Mouse (Mus musculus): ENCODE data around the gene Nradd.

The Nradd gene

GRCm38 (mm10) chr9:110624361-110625166 is at the start of gene Nradd:
Gene Nradd, minus strand, starts transcription at chr9:110624452.
- peak in 1 of 2 experiments; percentile 81 for DNase-seq (ENCODE audit: low spot score in 2 of 2)

GRCm38 (mm10) chr9:110673107-110673752 is 49.0 kb upstream of the Nradd start:
- DNase-seq (ENCODE audit: low spot score in 2 of 2) = no peak

DNA sequence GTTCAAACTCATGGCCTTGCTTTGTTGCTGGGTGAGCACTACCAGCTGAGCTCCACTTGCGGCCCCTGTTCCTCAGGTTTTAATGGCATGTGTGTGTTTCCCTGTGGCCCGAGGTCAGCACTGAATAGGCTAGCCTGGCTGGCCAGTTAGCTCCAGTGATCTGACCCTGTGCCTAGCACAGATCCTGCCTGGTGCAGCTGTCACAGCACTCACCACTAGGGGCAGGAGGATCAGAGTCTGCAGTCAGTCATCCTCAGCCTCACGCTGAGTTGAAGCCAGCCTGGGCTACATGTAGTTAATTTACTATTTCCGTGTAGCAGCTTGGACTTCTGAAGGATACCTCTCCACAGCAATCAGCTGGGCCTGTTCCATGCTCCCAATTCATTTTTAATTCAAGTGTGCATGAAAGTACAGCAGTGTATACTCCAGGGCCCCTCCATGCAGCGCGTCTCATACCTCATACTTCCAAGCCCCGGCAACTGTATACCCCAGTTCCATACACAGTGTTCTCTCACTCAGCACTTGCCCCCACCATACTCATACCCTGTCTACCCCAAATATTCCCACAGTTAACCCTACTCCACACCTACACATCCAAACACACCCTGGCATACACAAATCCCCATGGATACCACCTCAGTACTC is 48.3 kb upstream of the Nradd start:
- peak in 1 of 2 experiments; percentile 64 for DNase-seq (ENCODE audit: low spot score in 2 of 2)

DNA sequence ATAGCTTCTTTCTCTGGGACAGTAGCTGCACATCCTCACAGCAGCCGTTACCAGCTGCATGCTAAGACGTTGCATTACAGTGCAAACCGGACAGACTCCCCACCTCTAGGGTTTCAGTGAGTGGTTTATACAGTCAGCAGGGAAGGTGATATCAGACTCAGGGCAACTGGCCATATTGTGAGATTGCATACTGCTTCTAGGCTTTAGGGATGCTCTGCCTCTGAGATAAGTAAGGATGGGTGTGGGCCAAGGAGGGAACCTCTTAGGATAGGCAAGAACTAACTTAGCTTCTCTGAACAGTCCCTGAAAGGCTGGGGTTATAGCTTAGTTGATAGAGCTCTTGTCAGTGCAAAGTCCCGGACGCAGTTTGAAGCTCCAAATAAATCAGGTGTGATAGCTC is 45.5 kb upstream of the Nradd start:
- no peak for DNase-seq (ENCODE audit: low spot score in 2 of 2)

DNA sequence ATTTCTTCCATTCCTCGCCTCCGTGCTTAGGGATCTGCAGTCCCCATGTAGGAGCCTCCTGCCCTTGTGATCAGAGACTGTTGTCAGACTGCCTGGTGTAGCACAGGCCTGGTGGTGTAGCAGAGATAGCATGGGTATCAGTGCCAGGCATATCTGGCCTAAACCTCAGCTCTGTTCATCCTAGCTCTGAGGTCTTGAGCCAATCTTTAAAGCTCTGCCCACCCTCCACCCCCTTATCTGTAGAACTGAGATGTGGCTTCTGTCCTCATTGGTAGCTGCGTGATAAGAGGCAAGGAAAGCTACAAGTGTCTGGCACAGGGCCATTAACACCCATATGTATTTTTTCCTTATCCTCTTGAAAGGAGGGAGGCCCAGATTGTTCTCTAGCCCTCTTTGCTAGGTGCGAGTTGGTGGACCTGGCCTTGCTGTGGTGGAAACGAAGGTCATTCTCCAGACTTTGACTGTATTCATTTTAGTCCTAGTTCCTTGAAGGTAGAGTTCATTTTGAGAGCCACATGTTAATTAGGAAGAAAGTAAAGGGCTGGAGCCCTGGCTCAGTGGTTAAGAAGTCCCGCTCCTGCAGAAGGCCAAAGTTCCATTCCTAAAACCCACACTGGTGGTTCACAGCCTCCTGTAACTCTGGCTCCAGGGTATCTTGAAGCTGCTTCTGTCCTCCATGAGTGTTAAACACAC is 44.5 kb upstream of the Nradd start:
- no peak for DNase-seq (ENCODE audit: low spot score in 2 of 2)

DNA sequence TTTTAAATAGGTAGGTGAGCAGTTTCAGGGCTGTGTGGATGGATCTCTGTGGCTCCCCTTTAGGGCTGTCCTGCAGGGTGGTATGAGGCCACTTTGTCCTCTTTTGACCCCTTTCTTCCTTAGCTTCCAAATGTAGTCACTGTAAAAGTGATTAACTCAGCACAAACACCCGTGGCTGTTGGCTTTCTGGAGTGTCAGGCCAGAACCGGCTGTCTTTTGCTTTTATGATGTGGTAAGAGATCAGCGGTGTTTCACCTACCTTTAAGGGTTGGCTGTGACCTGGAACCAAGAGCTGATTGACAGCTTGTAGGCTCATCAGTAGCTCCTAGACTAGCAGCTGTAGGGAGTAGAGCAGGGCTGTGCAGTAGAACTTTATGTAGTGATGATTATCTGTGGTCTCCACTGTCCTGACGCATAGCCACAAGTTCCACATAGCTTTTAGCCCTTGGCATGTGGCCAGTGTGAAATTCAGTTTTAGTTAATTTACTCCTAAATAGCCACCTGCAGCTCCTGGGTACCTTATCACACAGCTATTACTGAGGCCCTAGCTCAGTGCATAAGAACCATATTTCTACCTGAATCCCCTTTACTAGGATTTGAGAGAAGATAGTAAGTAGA is 43.1 kb upstream of the Nradd start:
- no peak for DNase-seq (ENCODE audit: low spot score in 2 of 2)

DNA sequence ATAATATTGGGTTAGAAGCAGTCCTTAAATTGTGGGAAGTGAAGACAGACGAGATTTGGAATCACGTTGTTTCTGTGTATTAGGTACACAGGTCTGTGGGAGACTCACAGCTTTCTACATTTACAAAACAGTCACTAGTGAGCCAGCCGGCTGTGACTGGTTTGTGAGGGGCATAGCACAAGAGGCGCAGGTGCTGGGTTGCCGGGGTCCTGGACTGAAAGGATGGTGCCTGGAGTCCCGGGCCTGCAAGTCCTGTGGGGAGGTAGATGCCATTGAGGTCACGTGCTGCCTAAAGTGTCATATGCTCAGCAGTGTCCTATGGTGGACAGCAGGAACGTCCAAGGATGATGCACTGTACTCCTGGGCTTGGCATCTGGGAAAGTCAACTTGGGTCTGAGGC is 42.1 kb upstream of the Nradd start:
- peak in 1 of 2 experiments; percentile 35 for DNase-seq (ENCODE audit: low spot score in 2 of 2)

GRCm38 (mm10) chr9:110665912-110666311 is 41.7 kb upstream of the Nradd start:
- DNase-seq (ENCODE audit: low spot score in 2 of 2) = peak in 1 of 2 experiments; percentile 78

DNA sequence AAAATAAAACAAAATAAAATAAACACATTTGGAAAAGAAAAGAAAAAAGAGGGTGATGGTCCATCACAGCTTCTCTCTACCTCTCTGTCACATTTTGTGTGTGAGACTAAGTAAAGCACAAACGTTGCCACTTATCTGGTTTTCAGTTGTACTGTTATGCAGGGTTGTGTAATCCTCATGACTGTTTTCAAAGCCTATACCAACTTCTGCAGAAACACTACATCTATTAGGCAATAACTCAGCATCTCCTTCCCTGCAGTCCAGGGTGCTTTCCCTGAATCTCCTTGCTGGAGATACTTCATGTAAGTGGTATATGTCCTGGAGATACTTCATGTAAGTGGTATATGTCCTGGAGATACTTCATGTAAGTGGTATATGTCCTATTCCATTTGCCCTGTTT is 38.6 kb upstream of the Nradd start:
- DNase-seq (ENCODE audit: low spot score in 2 of 2) = no peak

- DNase-seq (ENCODE audit: low spot score in 2 of 2) = no peak
Measured at GRCm38 (mm10) chr9:110660856-110661612, 36.8 kb upstream of the Nradd start.

DNA sequence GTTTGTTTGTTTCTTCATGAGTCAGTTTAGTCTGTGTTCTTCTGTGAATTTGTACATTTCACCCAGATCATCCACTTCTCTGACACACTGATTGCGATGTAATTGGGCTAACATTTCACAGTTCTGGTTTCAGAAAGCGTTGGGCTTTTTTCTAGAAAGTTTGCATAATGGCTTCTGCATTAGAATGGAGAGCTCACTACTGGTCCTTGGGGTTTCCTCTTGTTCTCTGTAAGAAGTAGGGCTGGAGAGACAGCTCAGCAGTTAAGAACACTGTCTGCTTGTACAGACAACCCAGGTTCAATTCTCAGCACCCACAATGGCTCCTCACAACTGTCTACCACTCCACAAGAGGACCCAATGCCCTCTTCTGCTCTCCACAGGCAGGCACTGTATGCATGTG is 36.0 kb upstream of the Nradd start:
- DNase-seq (ENCODE audit: low spot score in 2 of 2) = no peak

- no peak for DNase-seq (ENCODE audit: low spot score in 2 of 2)
Measured at GRCm38 (mm10) chr9:110659521-110659920, 35.3 kb upstream of the Nradd start.

- peak in 1 of 2 experiments; percentile 56 for DNase-seq (ENCODE audit: low spot score in 2 of 2)
Measured at GRCm38 (mm10) chr9:110657474-110658078, 33.3 kb upstream of the Nradd start.

- peak; percentile 95 to 96 for DNase-seq (ENCODE audit: low spot score in 2 of 2)
Measured at GRCm38 (mm10) chr9:110656249-110657221, 32.3 kb upstream of the Nradd start, which contains the start of gene Ccdc12. Gene Ccdc12, plus strand, starts transcription at chr9:110656503.

DNA sequence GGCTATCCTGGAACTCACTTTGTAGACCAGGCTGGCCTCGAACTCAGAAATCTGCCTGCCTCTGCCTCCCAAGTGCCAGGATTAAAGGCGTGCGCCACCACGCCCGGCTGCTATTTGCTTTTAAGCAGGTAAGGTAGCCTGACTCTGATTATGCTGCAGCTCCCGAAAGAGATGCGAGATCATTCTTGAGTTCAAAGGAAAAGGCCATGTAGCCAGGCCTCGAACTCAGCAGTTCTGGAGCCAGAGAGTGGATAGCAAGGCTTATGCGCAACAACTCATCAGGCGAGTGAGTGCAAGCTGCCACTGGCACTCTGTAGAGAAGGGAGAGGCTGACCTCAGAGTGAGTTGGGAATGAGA is 31.4 kb upstream of the Nradd start:
- DNase-seq (ENCODE audit: low spot score in 2 of 2) = no peak

DNA sequence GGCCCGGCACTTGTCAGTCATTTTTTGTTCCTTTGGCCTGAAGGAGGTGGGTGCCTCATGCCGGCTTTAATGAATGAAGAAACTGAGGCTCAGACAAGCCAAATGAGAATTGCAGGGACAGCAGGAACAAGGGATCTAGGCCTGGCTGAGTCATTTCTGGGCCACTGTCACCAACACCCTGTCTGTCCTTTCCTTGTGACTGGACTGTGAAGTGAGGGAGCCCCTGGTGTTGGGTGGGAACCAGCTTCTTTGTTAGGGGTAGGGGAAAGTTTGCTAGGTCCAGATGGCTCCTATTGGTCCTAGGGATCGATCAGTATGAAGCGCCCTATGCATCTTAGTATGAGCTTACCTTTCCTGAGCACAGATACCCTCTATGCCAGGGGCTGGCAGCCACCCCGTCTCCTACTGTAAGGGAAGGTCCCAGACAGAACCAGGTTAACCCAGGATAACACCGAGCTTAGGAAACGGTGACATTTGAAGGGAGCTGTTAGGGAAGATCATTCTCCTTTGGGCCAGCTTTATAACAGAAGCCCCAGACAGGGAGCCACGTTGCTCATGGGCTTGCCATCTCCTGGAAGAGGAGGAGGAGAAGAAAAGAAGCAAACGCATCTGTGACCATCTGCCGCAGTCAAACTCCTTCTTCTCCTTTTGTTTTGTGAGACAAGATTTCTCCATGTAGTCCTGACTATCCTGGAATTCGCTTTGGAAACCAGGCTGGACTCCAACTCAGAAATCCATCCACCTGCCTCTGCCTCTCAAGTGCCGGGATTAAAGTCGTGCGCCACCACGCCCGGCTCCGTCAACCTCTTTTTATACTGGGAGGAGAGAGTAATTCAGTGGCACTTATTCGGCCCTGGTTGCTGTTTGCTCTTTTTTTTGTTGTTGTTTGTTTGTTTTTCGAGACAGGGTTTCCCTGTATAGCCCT is 30.7 kb upstream of the Nradd start:
- no peak for DNase-seq (ENCODE audit: low spot score in 2 of 2)

GRCm38 (mm10) chr9:110653655-110654461 is 29.6 kb upstream of the Nradd start, which contains the start of gene Nbeal2:
Gene Nbeal2, minus strand, starts transcription at chr9:110654161.
- peak; percentile 82 to 90 for DNase-seq (ENCODE audit: low spot score in 2 of 2)
